Mouse (Mus musculus) layer of hippocampus, adult 18-20 months (tissue): ENCODE measurements around the gene Gpr3. TPM values are rescaled to one million over a fixed set of nuclear protein-coding genes. Genes with fewer than 3 reads are reported as not detected.

Experiments used
- DNase-seq, 2 experiments: peaks; one replicate each; pipeline ENCODE4 v3.0.0; 2022; ENCODE audit warnings: low spot score in 2 of 2
- total RNA-seq, 2 experiments: library from RNA; stranded (reverse); gene quantifications; 2 replicates each; pipeline ENCODE4 v1.2.3; 2021

Gene Gpr3
- total RNA-seq, 2 experiments from 2014 or later = 7.3 to 7.6 TPM

GRCm38 (mm10) chr4:133234771-133235170 is 22.4 kb upstream of the Gpr3 start:
- no peak for DNase-seq

GRCm38 (mm10) chr4:133233285-133233976 is 21.1 kb upstream of the Gpr3 start:
- DNase-seq = peak in 1 of 2 experiments; percentile 31

GRCm38 (mm10) chr4:133229582-133229981 is 17.2 kb upstream of the Gpr3 start:
- DNase-seq = peak in 1 of 2 experiments; percentile 71

- DNase-seq = no peak
Measured at GRCm38 (mm10) chr4:133227636-133228035, 15.3 kb upstream of the Gpr3 start.

- DNase-seq = no peak
Measured at GRCm38 (mm10) chr4:133226073-133226472, 13.7 kb upstream of the Gpr3 start.

- no peak for DNase-seq
Measured at GRCm38 (mm10) chr4:133223875-133224274, 11.5 kb upstream of the Gpr3 start.

GRCm38 (mm10) chr4:133221701-133222100 is 9.4 kb upstream of the Gpr3 start:
- no peak for DNase-seq

GRCm38 (mm10) chr4:133220656-133221055 is 8.3 kb upstream of the Gpr3 start:
- DNase-seq = no peak

GRCm38 (mm10) chr4:133218745-133219144 is 6.4 kb upstream of the Gpr3 start:
- no peak for DNase-seq

- DNase-seq = peak in 1 of 2 experiments; percentile 62
Measured at GRCm38 (mm10) chr4:133217641-133218040, 5.3 kb upstream of the Gpr3 start.

GRCm38 (mm10) chr4:133213661-133214060 is 1.3 kb upstream of the Gpr3 start:
- DNase-seq = no peak

GRCm38 (mm10) chr4:133213268-133213590 is 893 bp upstream of the Gpr3 start:
- no peak for DNase-seq

- peak; percentile 55 to 80 for DNase-seq
Measured at GRCm38 (mm10) chr4:133212562-133213267, 379 bp upstream of the Gpr3 start.

- no peak for DNase-seq
Measured at GRCm38 (mm10) chr4:133210788-133211390, 1.4 kb downstream of the Gpr3 start.

- no peak for DNase-seq
Measured at GRCm38 (mm10) chr4:133210023-133210787, 2.1 kb downstream of the Gpr3 start.

- DNase-seq = peak in 1 of 2 experiments; percentile 66
Measured at GRCm38 (mm10) chr4:133209366-133209765, 3.0 kb downstream of the Gpr3 start.

GRCm38 (mm10) chr4:133204379-133204778 is 8.0 kb downstream of the Gpr3 start:
- DNase-seq = no peak

GRCm38 (mm10) chr4:133203591-133203990 is 8.7 kb downstream of the Gpr3 start:
- DNase-seq = no peak

- no peak for DNase-seq
Measured at GRCm38 (mm10) chr4:133202254-133202653, 10.1 kb downstream of the Gpr3 start.

- DNase-seq = peak in 1 of 2 experiments; percentile 55
Measured at GRCm38 (mm10) chr4:133201006-133201771, 11.1 kb downstream of the Gpr3 start.

GRCm38 (mm10) chr4:133200343-133200742 is 12.0 kb downstream of the Gpr3 start:
- peak; percentile 63 to 73 for DNase-seq
